Mouse (Mus musculus): Measurements from ENCODE around the gene Ppp1cc.

GRCm38 (mm10) chr5:122115266-122115763 is 42.8 kb upstream of the Ppp1cc start:
- TF ChIP-seq EP300 (IDR thresholded peaks at IDR 0.05): no peak
- no peak for TF ChIP-seq CTCF (IDR thresholded peaks at IDR 0.05)

All from lung, postnatal 0 days (tissue).